Mouse (Mus musculus): ENCODE data around the gene Dnaaf3. TPM values are rescaled to one million over a fixed set of nuclear protein-coding genes. Genes with fewer than 3 reads are reported as not detected.
A peak's percentile ranks its signal among the peaks of the same experiment; 100 is the strongest.

Dnaaf3 gene
- polyA plus RNA-seq, 1 experiment from 2014 or later: 2.9 TPM

DNA sequence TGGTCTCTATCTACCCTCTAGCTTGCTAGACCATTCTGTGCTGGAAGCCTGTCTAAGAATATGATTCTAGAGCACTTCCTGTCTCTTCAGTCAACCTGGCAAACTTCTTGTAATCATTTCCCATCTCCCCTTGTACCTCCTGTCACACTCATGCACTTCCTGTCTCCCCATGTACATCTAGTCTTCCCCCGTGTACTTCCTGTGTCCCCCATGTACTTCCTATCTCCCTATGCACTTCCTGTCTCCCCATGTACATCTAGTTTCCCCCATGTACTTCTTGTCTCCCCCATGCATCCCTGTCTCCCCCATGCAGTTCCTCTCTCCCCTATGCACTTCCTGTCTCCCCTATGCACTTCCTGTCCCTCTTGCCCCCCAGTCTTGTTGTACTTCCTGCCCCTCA, 13.8 kb downstream of the Dnaaf3 start:
- WGBS: 65% methylated on average over 1 of the region's 1 CpGs
- Histone ChIP-seq H3K4me3 (no peak overlapping the region), H3K27me3 (0 out of 2 replicates have a peak, but pooled peaks cover 5% of the 10 kb centered on the region), H3K4me1 (peaks cover 18% of the 10 kb centered on the region), H3K4me2 (no peak overlapping the region), H3K36me3 (no peaks in the 10 kb centered on the region), H3K9ac (no peak overlapping the region), H3K27ac (no peak overlapping the region), H3K9me3 (no peaks in the 10 kb centered on the region)
- ATAC-seq (ENCODE audit: borderline replicate concordance, extremely low read depth, low FRiP score, low TSS enrichment): no peak

DNA sequence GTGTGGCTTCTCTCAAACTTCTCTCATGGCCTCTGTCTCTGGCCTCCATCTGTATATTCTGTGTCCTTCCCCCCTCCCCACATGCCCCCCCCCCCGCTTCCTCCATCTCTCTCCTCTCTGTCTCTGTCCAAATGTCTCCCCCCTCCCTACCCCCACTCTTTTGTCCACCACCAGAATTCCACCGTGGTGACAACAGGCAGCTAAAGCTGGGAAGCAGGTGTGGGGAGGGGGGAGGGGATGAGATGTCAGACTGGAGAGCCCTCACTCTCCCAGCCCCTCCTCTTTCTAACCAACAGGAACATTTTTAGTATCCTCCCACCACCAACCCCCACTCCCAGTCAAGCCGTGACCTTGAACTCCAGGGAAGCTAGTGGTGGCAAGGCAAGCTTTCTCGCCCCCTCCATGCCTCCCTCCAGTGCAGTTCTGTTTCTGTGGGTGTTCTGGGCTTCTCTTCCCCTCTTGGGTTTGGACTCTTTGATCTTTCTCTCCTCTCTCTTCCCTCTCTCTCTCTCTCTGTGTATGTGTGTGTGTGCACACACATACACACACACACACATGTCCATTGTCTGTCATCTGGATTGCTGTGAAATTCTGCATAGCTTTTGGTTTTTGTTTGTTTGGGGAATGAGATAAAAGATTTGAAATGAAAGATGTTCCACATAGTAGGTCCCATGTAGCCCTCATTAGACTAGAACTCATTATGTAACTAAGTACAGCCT, 15.8 kb downstream of the Dnaaf3 start, which contains the start of gene Tnnt1:
TSS of gene Tnnt1 (minus strand) at position 51 of the 719 bp plus-strand sequence.
- Histone ChIP-seq H3K4me2 (no peak within 1 kb of the TSS), H3K9me3 (no peaks in the 10 kb centered on the region), H3K9ac (no peak within 1 kb of the TSS), H3K27ac (no peak within 1 kb of the TSS), H3K27me3 (0 out of 2 replicates have a peak, but pooled peaks cover under 1% of the 10 kb centered on the region), H3K36me3 (no peaks in the 10 kb centered on the region), H3K4me3 (no peak within 1 kb of the TSS), H3K4me1 (peaks cover 27% of the 10 kb centered on the region)
- ATAC-seq (ENCODE audit: borderline replicate concordance, extremely low read depth, low FRiP score, low TSS enrichment): no peak
- WGBS: 44% methylated on average over 2 of the region's 4 CpGs

DNA sequence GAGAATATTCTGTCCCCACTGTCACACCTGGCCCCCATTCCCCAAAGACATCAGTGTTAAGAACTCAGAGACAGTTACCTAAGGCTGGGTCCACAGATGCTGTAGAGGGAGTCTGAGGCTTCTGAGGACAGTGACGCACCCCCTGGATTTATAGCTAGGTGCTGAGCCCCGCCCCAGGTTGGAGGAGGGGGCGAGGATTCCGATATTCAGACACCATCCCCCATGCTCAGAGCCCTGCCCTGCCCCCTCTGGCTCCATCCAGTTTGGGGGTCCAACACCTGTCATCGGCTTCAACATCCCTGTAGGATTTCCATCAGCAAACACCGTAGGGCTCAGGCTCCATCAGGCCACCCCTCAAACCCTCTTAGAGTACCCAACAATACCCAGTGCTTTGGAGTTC, 16.4 kb downstream of the Dnaaf3 start:
- no peak for ATAC-seq (ENCODE audit: borderline replicate concordance, extremely low read depth, low FRiP score, low TSS enrichment)
- H3K27me3 ChIP-seq: no peaks in the 10 kb centered on the region
- no peak overlapping the region for H3K4me3 ChIP-seq
- no peaks in the 10 kb centered on the region for H3K36me3 ChIP-seq
- H3K27ac ChIP-seq: no peak overlapping the region
- H3K9me3 ChIP-seq: no peaks in the 10 kb centered on the region
- H3K4me1 ChIP-seq: peaks cover 28% of the 10 kb centered on the region
- H3K4me2 ChIP-seq: no peak overlapping the region
- 46% methylated on average over 6 of the region's 6 CpGs for WGBS
- H3K9ac ChIP-seq: no peak overlapping the region

DNA sequence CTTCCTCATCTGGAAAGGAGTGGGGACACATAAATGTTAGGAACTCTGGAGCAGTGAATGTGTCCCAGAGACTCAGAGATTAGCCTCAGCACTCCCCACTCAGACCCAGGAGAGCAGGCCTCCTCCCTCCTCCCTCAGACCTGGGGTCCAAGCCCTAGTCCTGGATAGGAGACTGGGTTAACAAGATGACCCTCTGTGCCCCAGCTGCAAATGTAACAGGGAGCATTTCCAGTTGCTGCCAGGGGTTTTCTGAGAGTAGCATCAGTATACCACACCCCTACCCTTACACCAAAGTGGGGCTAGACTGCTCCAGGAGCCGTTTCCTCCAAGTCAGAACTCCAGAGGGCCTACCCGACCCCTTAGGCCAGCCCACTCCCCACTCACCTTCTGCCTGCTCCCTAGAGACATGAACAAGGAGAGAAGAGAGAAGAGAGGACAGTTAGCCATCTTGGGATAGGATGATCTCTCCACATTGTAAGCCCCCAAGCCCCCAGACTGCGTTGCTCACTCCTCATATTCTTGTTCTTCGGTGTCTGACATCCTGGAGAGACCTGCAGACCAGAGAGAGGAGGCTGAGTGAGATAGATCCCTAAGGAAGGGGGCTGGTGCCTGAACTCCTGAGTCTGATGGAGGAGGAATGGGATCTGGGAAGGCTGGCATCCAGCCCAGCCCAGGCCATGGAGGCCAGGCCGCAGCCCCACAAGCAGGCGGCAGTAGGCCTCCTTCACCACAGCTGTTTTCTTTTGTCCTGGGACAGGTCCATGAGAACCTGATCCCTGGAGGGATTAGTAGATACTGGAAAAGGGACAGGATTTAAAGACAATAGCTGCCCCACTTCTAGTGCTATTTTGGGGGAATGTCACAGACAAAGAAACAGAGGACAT, 18.2 kb downstream of the Dnaaf3 start:
- Histone ChIP-seq H3K4me3 (no peak overlapping the region), H3K4me1 (peaks cover 39% of the 10 kb centered on the region), H3K9me3 (no peaks in the 10 kb centered on the region), H3K9ac (no peak overlapping the region), H3K36me3 (no peaks in the 10 kb centered on the region), H3K27ac (no peak overlapping the region), H3K27me3 (no peaks in the 10 kb centered on the region), H3K4me2 (no peak overlapping the region)
- no peak; the same call in 1 of the 2 replicates for ATAC-seq (ENCODE audit: borderline replicate concordance, extremely low read depth, low FRiP score, low TSS enrichment)
- 49% methylated on average over 6 of the region's 6 CpGs for WGBS

DNA sequence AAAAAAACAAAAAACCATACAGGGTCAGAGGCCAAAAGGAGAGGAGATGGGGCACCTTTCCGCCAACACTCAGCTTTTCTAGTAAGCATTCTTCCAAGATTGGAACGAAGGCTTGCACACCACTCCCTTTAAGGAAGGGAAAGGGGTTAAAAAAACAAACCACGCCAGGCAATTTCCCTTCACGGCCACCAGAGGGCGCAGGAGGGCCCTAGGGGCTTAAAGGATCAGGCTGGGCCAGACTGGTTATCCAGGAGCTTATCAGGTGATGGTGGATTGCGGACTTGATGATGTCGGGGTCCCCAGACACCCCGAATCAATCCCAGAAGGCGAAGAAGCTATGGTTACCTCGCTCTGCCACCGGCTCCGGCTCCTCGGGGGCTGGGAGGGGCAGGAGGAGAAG, 19.0 kb downstream of the Dnaaf3 start:
- H3K36me3 ChIP-seq: no peaks in the 10 kb centered on the region
- 28% methylated on average over 13 of the region's 13 CpGs for WGBS
- H3K9ac ChIP-seq: no peak overlapping the region
- H3K27me3 ChIP-seq: no peaks in the 10 kb centered on the region; the same call in 1 of the 2 replicates
- H3K4me2 ChIP-seq: no peak overlapping the region
- no peak overlapping the region for H3K4me3 ChIP-seq
- H3K27ac ChIP-seq: no peak overlapping the region
- no peak for ATAC-seq (ENCODE audit: borderline replicate concordance, extremely low read depth, low FRiP score, low TSS enrichment)
- H3K4me1 ChIP-seq: peaks cover 39% of the 10 kb centered on the region
- no peaks in the 10 kb centered on the region for H3K9me3 ChIP-seq

DNA sequence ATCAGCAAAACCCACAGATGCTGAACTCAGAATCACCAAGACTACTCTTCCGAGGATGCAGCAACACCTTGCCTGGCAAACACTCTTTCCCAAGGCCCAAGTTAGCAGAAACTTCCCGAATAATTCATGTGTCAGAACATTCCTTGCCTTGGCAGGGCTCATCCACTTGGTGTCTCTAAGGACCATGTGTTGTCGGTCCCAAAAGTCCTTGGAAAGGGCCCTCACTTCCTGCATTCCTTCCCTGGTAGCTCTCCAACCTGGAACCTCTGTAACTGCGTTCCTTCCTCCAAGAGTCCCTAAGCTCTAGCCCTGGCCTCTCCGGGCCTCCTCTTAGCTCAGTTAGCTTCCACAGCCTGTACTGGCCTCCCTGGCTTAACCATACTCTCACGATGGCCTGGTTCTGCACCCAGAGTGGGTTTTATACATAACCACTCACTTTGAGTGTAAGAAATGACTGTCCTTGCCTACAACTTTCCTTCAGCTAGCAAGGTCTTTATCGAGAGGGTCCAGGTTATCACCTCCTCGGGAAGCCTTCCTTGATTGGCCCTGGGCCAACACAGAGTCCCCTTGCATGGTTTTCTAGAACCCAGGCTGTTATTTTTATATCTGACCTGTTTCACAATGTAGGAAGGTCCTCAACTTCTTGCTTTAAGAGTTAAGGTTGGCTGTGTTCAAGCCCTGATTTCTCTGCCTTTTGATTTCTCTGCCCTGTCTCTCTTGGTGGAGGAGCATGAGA, 20.6 kb downstream of the Dnaaf3 start:
- 53% methylated on average over 8 of the region's 8 CpGs for WGBS
- no peaks in the 10 kb centered on the region for H3K9me3 ChIP-seq
- no peak for ATAC-seq (ENCODE audit: borderline replicate concordance, extremely low read depth, low FRiP score, low TSS enrichment)
- no peak overlapping the region for H3K9ac ChIP-seq
- H3K27me3 ChIP-seq: no peaks in the 10 kb centered on the region; the same call in 1 of the 2 replicates
- H3K36me3 ChIP-seq: no peaks in the 10 kb centered on the region
- no peak overlapping the region for H3K4me2 ChIP-seq
- no peak overlapping the region for H3K4me3 ChIP-seq
- no peak overlapping the region; the same call in 1 of the 2 replicates for H3K27ac ChIP-seq
- H3K4me1 ChIP-seq: peaks cover 36% of the 10 kb centered on the region

DNA sequence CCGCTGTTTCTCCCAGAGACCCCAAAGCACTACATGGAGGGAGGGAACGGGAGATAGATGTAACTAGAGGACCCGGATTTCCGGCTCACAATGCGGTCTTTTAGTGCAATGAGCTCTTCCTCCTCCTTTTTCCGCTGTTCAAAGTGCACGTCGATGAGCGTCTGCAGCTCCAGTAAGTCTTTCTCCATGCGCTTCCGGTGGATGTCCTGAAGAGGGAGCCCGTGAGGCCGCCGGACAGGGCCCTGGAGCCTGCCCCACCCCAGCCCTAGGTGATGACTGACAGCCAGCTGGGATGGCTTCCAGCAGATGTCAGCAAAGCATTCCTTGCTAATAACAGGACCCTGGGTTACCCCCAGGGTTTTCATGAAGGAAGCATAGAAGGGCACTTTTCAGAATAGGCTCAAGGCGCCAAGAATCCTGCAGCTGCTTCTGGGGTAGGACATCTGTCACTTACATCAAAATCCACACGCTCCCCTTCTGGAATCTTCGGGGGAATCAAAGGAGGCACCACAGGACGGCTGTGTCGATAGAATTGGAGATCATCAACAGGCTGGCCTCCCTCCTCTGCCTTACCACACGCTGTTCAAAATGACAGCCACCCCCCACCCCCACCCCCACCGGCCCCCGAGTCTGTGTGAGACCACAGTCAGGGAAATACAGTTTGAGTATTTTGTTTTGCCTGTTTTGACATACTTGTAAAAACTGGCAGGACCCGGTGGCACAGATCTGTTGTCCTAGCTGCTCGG, 22.2 kb downstream of the Dnaaf3 start:
- no peaks in the 10 kb centered on the region; the same call in 1 of the 2 replicates for H3K27me3 ChIP-seq
- H3K36me3 ChIP-seq: no peaks in the 10 kb centered on the region
- 9% methylated on average over 24 of the region's 24 CpGs for WGBS
- H3K9ac ChIP-seq: no peak overlapping the region
- H3K4me1 ChIP-seq: peaks cover 28% of the 10 kb centered on the region
- no peak overlapping the region for H3K4me3 ChIP-seq
- no peaks in the 10 kb centered on the region for H3K9me3 ChIP-seq
- H3K27ac ChIP-seq: peak overlapping the region; percentile 69
- peak; percentile 93 for ATAC-seq (ENCODE audit: borderline replicate concordance, extremely low read depth, low FRiP score, low TSS enrichment)
- peak overlapping the region; percentile 41 for H3K4me2 ChIP-seq

DNA sequence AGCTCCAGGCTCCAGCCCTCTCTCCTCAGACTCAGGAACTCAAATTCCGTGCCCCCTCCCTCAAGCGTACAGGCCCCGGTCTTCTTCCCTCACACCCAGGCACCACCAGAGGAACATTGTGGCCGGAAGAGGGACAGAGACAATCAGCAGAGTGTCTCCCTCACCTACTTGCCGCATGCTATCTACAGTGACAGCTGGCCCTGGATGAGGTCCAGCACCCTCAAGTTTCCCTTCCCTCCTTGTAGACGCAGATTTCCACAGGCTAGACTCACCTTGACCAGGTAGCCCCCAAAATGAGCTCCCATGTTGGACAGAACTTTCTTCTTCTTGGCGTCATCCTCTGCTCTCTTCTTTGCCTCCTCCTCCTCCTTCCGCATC, 23.5 kb downstream of the Dnaaf3 start:
- Histone ChIP-seq H3K4me1 (peaks cover 21% of the 10 kb centered on the region), H3K4me2 (no peak overlapping the region)

DNA sequence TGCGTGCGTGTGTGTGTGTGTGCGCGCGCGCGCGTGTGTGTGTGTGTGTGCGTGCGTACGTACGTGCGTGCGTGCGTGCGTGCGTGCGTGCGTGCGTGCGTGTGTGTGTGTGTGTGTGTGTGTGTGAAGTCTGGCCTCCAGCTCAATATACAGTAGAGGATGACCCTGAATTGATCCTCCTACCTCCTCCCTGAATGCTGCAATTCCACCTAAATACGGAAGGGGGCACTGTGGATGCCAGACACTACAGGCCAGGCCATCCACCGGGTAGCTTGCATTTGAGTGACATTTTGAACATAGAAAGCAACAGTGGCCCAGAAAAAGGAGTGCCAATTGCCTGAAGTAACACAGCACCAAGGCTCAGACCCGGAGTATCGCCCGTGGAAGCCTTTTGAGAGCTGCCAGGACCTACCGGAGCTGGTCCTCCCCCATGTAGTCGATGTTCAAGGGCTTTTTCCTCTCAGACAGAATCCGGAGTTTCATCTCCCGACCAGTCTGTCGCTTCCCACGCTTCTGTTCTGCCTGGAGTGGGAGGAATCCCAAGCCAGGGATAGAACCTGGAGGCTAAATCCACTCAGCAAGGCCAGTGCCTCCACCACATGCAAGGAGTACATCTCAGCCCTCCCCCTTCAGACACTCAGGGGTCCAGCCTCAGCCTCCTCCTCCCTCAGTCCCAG, 24.1 kb downstream of the Dnaaf3 start:
- 66% methylated on average over 12 of the region's 32 CpGs for WGBS
- no peak overlapping the region for H3K4me2 ChIP-seq
- H3K9ac ChIP-seq: no peak overlapping the region
- H3K27me3 ChIP-seq: no peaks in the 10 kb centered on the region; the same call in 1 of the 2 replicates
- no peak for ATAC-seq (ENCODE audit: borderline replicate concordance, extremely low read depth, low FRiP score, low TSS enrichment)
- H3K27ac ChIP-seq: no peak overlapping the region
- peaks cover 21% of the 10 kb centered on the region for H3K4me1 ChIP-seq
- no peaks in the 10 kb centered on the region for H3K9me3 ChIP-seq
- H3K4me3 ChIP-seq: no peak overlapping the region
- no peaks in the 10 kb centered on the region for H3K36me3 ChIP-seq

More for the DNA sequence above, 23.5 kb downstream of the Dnaaf3 start:
- H3K27me3 ChIP-seq: no peaks in the 10 kb centered on the region; the same call in 1 of the 2 replicates
- H3K9ac ChIP-seq: no peak overlapping the region
- ATAC-seq (ENCODE audit: borderline replicate concordance, extremely low read depth, low FRiP score, low TSS enrichment): no peak
- H3K27ac ChIP-seq: no peak overlapping the region
- WGBS: 80% methylated on average over 8 of the region's 8 CpGs
- H3K9me3 ChIP-seq: no peaks in the 10 kb centered on the region
- H3K36me3 ChIP-seq: no peaks in the 10 kb centered on the region
- no peak overlapping the region for H3K4me3 ChIP-seq

DNA sequence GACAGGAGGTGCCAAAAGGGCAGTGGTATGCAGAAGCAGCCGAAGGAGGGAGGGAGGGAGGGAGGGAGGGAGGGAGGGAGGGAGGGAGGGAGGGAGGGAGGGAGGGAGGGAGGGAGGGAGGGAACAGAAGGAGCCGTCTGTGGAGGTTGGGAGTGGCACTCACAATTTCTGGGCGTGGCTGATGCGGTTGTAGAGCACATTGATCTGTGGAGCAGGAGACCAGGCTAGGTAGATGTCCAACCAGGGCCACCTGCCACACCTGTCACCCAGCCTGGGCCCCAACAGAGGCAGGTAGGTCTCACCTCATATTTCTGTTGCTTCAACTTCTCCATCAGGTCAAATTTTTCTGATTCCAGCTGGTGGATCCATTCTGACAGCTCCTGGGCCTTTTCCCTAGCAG, 25.0 kb downstream of the Dnaaf3 start:
- H3K27me3 ChIP-seq: no peaks in the 10 kb centered on the region; the same call in 1 of the 2 replicates
- no peaks in the 10 kb centered on the region for H3K9me3 ChIP-seq
- H3K4me3 ChIP-seq: no peak overlapping the region
- ATAC-seq (ENCODE audit: borderline replicate concordance, extremely low read depth, low FRiP score, low TSS enrichment): no peak
- H3K4me1 ChIP-seq: peaks cover 20% of the 10 kb centered on the region
- no peaks in the 10 kb centered on the region for H3K36me3 ChIP-seq
- no peak overlapping the region for H3K4me2 ChIP-seq
- no peak overlapping the region for H3K27ac ChIP-seq
- H3K9ac ChIP-seq: no peak overlapping the region
- 46% methylated on average over 3 of the region's 4 CpGs for WGBS

All from lung, embryonic 15.5 days (tissue).